Mouse (Mus musculus): ENCODE measurements around the gene Crybg1. TPM values are rescaled to one million over a fixed set of nuclear protein-coding genes. Genes with fewer than 3 reads are reported as not detected.

Crybg1 gene
- total and polyA plus RNA-seq, 3 experiments = 0.04 to 0.14 TPM; not detected in 1

GRCm38 (mm10) chr10:44026105-44026504 is 122.5 kb downstream of the Crybg1 start:
- H3K9ac ChIP-seq (ENCODE audit: control insufficient read depth, low read depth, low read length, poor library complexity, severe bottlenecking) = no peak overlapping the region
- H3K4me3 ChIP-seq (ENCODE audit: control insufficient read depth in 1 of 2, insufficient read depth in 1 of 2, low read depth in 2 of 2, low read length in 2 of 2) = no peak overlapping the region
- H3K27ac ChIP-seq (ENCODE audit: control insufficient read depth, low read depth, low read length) = no peak overlapping the region
- no peaks in the 10 kb centered on the region for H3K36me3 ChIP-seq (ENCODE audit: control insufficient read depth in 1 of 2, insufficient read depth in 2 of 2, low read length in 2 of 2)
- TF ChIP-seq MEF2A (IDR thresholded peaks at IDR 0.05; ENCODE audit: extremely low read depth, insufficient replicate concordance, low read depth, low read length, poor library complexity, severe bottlenecking) (no peak), USF1 (IDR thresholded peaks at IDR 0.05; ENCODE audit: low read depth, low read length) (no peak), SIN3A (IDR thresholded peaks at IDR 0.05; ENCODE audit: low read length) (no peak), CHD2 (IDR thresholded peaks at IDR 0.05; ENCODE audit: low read length) (no peak), GATA1 (IDR thresholded peaks at IDR 0.05; ENCODE audit: low read depth, low read length) (no peak), EP300 (IDR thresholded peaks at IDR 0.05; ENCODE audit: low read depth in 1 of 2, low read length in 2 of 2) (no peak), POLR2AphosphoS2 (IDR thresholded peaks at IDR 0.05; ENCODE audit: low read length) (no peak), RCOR1 (IDR thresholded peaks at IDR 0.05; ENCODE audit: low read depth, low read length) (no peak), HCFC1 (IDR thresholded peaks at IDR 0.05; ENCODE audit: low read depth, low read length) (no peak), RAD21 (IDR thresholded peaks at IDR 0.05; ENCODE audit: low read depth, low read length) (no peak), MAZ (IDR thresholded peaks at IDR 0.05; ENCODE audit: low read depth, low read length) (no peak), MXI1 (IDR thresholded peaks at IDR 0.05; ENCODE audit: low read depth, low read length) (no peak), POLR2A (IDR thresholded peaks at IDR 0.05; ENCODE audit: control insufficient read depth in 1 of 2, insufficient read depth in 1 of 2, low read depth in 1 of 2, low read length in 2 of 2, poor library complexity in 1 of 2) (no peak), MAFK (IDR thresholded peaks at IDR 0.05; ENCODE audit: borderline replicate concordance, low read depth, low read length) (no peak), SMC3 (IDR thresholded peaks at IDR 0.05; ENCODE audit: low read depth, low read length) (no peak)
- DNase-seq (ENCODE audit: low read depth, low spot score) = no peak
- H3K27me3 ChIP-seq (ENCODE audit: control insufficient read depth in 1 of 2, insufficient read depth in 2 of 2, low read length in 2 of 2) = peaks cover 0 to 1% of the 10 kb centered on the region in 2 experiments; a peak in 3 of 4 replicates
- H3K9me3 ChIP-seq (replicated peaks; ENCODE audit: insufficient read depth, low read length) = no peaks in the 10 kb centered on the region
- no peaks in the 10 kb centered on the region for H3K79me2 ChIP-seq (ENCODE audit: control insufficient read depth, insufficient read depth, low read length, poor library complexity)
- no peaks in the 10 kb centered on the region for H3K4me1 ChIP-seq (ENCODE audit: control insufficient read depth in 1 of 2, insufficient read depth in 2 of 2, low read length in 2 of 2)

GRCm38 (mm10) chr10:44024705-44025104 is 123.9 kb downstream of the Crybg1 start:
- no peaks in the 10 kb centered on the region for H3K36me3 ChIP-seq (ENCODE audit: control insufficient read depth in 1 of 2, insufficient read depth in 2 of 2, low read length in 2 of 2)
- no peak overlapping the region for H3K27ac ChIP-seq (ENCODE audit: control insufficient read depth, low read depth, low read length)
- no peak for DNase-seq (ENCODE audit: low read depth, low spot score)
- no peaks in the 10 kb centered on the region for H3K4me1 ChIP-seq (ENCODE audit: control insufficient read depth in 1 of 2, insufficient read depth in 2 of 2, low read length in 2 of 2)
- H3K79me2 ChIP-seq (ENCODE audit: control insufficient read depth, insufficient read depth, low read length, poor library complexity) = no peaks in the 10 kb centered on the region
- H3K4me3 ChIP-seq (ENCODE audit: control insufficient read depth in 1 of 2, insufficient read depth in 1 of 2, low read depth in 2 of 2, low read length in 2 of 2) = no peak overlapping the region
- no peak overlapping the region for H3K9ac ChIP-seq (ENCODE audit: control insufficient read depth, low read depth, low read length, poor library complexity, severe bottlenecking)
- no peaks in the 10 kb centered on the region for H3K9me3 ChIP-seq (replicated peaks; ENCODE audit: insufficient read depth, low read length)
- peaks cover 0 to 1% of the 10 kb centered on the region in 2 experiments; a peak in 3 of 4 replicates for H3K27me3 ChIP-seq (ENCODE audit: control insufficient read depth in 1 of 2, insufficient read depth in 2 of 2, low read length in 2 of 2)
- TF ChIP-seq TCF12 (IDR thresholded peaks at IDR 0.05; ENCODE audit: low read depth, low read length) (no peak), ZC3H11A (IDR thresholded peaks at IDR 0.05; ENCODE audit: low read depth, low read length) (no peak), MAX (IDR thresholded peaks at IDR 0.05; ENCODE audit: low read length) (no peak), MXI1 (IDR thresholded peaks at IDR 0.05; ENCODE audit: low read depth, low read length) (no peak), JUND (IDR thresholded peaks at IDR 0.05; ENCODE audit: low read depth, low read length) (no peak), POLR2AphosphoS2 (IDR thresholded peaks at IDR 0.05; ENCODE audit: low read length) (no peak), E2F4 (IDR thresholded peaks at IDR 0.05; ENCODE audit: borderline replicate concordance, low read depth, low read length) (no peak), MAFK (IDR thresholded peaks at IDR 0.05; ENCODE audit: borderline replicate concordance, low read depth, low read length) (no peak), MEF2A (IDR thresholded peaks at IDR 0.05; ENCODE audit: extremely low read depth, insufficient replicate concordance, low read depth, low read length, poor library complexity, severe bottlenecking) (no peak), UBTF (IDR thresholded peaks at IDR 0.05; ENCODE audit: borderline replicate concordance, insufficient read depth, low read depth, low read length) (no peak), RAD21 (IDR thresholded peaks at IDR 0.05; ENCODE audit: low read depth, low read length) (no peak)
